Mouse (Mus musculus) granulocyte monocyte progenitor cell, adult 5-6 weeks (primary cell): ENCODE measurements around the gene Npb. TPM values are rescaled to one million over a fixed set of nuclear protein-coding genes. Genes with fewer than 3 reads are reported as not detected.

Source experiments
- ATAC-seq: replicated peaks from 2 replicates; pipeline ENCODE4 v1.8.0; 2016; ENCODE audit warnings: mild to moderate bottlenecking, moderate TSS enrichment, inconsistent platforms; ENCODE audit not compliant: poor library complexity, severe bottlenecking
- total RNA-seq, 2 experiments: library from RNA; stranded (forward) in 1 of 2; stranded (reverse) in 1 of 2; fragments of 200-712, 200-1000 nt in 1 of 2; fragments of >200 nt in 1 of 2; fragmentation: Nextera tagmentation in 1 of 2; gene quantifications; 2 replicates each; pipeline ENCODE4 v1.2.3; 2014 to 2017

Gene Npb
- total RNA-seq, 2 experiments from 2014 or later, result not detected

DNA sequence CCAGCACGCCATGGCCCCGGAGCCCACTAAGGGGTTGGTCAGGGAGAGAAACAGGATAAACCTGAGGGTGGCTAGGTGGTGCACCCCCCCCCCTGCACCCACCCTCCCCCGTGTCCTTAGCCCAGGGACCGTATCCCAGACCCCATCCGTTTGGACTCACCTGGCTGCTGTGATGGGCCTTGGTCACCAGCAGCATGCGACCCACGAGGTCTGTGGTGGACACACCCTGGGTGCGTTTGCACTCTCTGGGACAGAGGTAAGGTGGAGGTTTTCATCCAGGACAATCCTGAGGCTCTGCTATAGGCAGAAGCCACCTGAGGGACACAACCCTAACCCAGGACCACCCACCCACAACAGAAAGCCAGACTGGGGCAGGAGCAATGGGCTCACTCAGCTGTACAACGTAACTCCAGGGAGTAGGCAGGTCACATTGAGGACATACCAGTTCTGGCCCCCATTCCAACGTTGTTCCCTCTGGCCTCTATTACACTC lies 5.2 kb downstream of the Npb start:
- no peak for ATAC-seq

- no peak for ATAC-seq
Observed at GRCm38 (mm10) chr11:120613976-120614375, 5.7 kb downstream of the Npb start.

- ATAC-seq, result no peak
Observed at GRCm38 (mm10) chr11:120615167-120615566, 6.9 kb downstream of the Npb start.

GRCm38 (mm10) chr11:120615606-120616203 lies 7.4 kb downstream of the Npb start:
- no peak for ATAC-seq

DNA sequence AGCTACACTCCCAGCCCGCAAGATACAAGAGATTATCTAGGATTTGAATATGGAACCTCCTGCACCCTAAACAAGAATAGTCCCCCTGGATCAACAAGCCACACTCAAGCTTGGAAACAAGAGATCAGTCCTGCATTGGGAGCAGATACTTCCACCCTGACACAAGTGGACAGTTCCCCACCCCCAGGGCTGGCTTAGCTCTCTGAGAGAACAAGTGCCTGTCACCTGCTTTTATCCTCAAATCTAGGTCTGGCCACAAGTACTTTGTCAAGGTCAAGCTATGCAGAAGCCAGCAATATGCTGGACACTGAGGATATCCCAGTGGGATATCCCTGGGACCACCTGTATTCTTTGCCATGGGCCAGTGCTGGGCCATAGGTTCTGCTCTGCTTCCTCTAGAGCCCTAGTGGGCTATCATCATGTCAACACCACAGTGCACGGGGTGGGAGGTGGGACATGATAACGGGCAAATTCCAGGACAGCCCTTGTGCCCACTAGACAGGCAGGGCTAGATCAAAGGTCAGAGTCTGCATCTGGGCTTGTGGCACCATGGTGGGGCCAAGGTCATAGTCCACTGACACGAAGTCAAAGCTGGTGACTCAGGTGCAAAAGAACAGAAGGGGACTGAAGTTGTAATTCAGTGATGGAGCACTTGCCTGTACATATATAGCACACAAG lies 8.5 kb downstream of the Npb start:
- no peak for ATAC-seq

- peak; percentile 94 for ATAC-seq
Observed at GRCm38 (mm10) chr11:120617519-120618112, 9.3 kb downstream of the Npb start, which contains the start of gene Pcyt2. Gene Pcyt2 (minus strand): TSS chr11:120617936.

- ATAC-seq, result no peak
Observed at GRCm38 (mm10) chr11:120618619-120619535, 10.6 kb downstream of the Npb start.

- ATAC-seq, result no peak
Observed at GRCm38 (mm10) chr11:120620195-120620594, 11.9 kb downstream of the Npb start.

DNA sequence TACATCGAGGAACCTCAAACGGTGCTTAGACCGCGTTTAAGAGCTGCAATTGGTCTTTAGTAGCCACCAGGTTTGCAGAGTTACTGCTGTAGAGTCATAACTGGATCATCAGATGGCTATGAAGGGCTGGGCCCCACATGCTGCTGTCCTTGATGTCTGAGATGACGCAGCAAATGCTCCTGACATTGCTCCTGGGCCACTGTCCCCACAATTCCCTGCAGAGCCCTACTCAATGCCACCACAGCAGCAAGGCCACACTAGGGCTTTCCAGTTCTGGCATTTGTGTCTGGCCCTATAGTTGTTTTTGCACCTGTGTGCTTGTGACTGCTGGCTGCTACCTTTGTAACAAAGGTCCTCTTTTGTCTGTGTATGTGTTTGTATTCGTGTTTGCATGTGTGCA lies 14.5 kb downstream of the Npb start:
- ATAC-seq, result no peak

- ATAC-seq, result 0 out of 2 replicates have a peak, but pooled peaks have one; percentile 18
Observed at GRCm38 (mm10) chr11:120623961-120624679, 15.8 kb downstream of the Npb start.

DNA sequence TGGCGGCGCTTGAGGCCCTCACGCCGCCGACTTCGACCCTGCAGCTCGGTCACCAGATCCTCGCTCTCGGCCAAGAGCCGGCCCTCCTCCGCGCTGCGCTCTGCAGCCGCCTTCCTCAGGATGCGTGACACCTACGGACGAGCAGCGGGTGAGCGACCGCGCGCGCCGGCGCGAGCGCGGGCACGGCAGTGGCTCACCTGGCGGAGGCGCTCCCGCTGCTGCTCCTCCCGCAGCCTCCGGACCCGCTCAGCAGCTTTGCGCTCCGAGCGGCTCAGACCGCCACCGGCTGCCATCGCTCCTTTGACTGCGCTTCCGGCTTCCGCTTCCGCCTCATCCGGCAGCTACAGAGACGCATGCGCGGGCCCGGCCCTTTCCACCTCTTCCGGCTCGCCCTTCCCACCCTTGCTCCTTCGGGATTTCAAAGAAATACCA lies 16.4 kb downstream of the Npb start:
- peak; percentile 28 for ATAC-seq

DNA sequence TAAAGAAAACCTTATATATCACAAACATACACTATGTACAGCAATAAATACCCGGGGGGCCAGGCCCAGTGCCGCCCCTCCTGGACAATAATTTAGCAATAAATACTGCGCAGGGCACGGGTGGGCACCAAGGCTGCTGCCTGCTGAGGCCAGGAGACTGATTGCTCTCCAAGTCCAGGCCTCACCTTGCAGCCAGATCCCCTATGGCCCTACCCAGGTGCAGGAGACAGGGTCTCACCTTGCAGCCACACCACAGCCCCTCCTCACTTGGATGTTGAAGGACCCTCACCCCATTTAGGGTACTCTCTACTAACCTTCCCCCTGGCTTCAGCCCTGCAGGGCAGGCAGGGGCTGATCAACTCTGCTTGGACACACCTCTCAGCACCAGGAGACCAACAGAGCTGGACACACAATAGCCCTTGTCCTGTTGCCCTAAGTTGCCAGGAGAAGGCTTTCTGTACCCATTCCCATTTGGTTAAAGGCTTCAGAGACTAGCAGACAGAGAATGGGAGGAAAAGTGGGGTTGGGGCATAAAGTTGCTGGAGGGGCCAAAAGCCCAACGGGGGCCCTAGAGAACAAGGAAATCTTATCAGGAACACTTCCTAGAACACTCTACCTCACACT lies 17.0 kb downstream of the Npb start, which contains the start of gene Sirt7:
TSS of gene Sirt7 (minus strand) at position 89 of the 624 bp plus-strand sequence.
- ATAC-seq, result no peak

- ATAC-seq, result no peak
Observed at GRCm38 (mm10) chr11:120626785-120627467, 18.6 kb downstream of the Npb start.

GRCm38 (mm10) chr11:120627468-120628300 lies 19.4 kb downstream of the Npb start:
- peak; percentile 26 for ATAC-seq

DNA sequence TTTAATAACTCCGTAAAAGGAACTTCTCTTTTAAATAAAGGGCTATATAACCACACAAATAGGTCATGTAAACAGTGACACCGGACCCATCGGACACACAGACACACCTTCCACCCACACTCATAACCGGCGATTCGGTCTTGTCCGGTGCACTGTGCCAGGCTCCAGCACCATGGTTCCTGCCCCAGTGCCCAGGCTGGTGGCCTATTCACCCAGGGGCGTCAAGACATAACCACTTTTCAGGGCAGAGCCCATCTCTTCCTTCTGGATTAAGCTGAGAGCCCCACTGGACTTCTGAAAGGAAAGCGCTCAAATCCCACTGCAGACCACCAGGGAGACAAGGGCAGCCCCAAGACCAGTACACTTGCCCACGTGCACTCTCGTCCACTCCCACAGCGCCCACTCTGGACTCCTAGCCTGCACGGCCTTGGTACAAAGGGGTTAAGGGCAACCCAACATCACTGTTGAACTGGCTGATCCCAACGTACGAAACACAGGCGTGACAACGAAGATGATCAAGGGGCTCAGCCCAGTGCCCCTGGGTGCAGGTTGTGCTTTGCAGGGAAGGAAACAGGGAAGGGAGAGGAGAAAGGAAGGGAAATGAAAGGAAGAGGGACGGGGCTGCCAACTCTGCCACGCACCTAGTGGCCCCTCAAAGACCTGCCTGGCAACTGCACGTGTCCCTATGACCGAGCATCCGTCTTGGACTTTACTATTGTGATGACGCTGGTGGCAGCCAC lies 20.5 kb downstream of the Npb start:
- no peak for ATAC-seq

- peak; percentile 13 for ATAC-seq
Observed at GRCm38 (mm10) chr11:120629341-120629730, 21.1 kb downstream of the Npb start.

- ATAC-seq, result 0 out of 2 replicates have a peak, but pooled peaks have one; percentile 5
Observed at GRCm38 (mm10) chr11:120629911-120630310, 21.6 kb downstream of the Npb start.
